Mouse (Mus musculus): Measurements from ENCODE around the gene Haus7. TPM values are rescaled to one million over a fixed set of nuclear protein-coding genes. Genes with fewer than 3 reads are reported as not detected.

Haus7 gene
- 4.3 and 6.6 TPM in 2 replicates for polyA plus RNA-seq (2012)

DNA sequence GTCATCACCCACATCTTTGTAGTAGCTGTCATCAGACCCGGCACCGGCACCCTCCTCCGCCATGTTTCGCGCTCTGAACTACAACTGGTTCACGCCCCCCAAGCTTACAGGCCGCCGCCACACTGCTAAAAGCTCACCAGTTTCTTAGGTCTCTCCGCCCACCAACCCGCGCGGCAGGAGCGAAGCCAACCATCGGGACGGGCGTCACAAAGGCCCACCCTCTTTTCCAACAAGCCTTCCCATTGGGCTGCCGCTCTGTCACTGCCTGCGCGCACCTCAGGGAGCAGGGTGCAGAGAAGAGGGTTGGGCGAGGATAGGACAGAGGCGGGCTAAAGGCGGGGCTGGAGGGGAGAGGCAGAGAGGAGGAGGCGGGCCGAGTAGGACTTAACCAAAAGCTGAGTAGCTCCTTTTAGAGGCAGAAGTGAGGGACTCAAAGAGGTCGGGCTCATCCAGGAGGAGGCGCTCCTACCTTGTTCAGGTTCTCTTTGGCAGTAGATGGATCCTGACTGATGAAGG lies at the start of gene Haus7:
TSS of gene Haus7 (minus strand) at position 168 of the 516 bp plus-strand sequence.

GRCm38 (mm10) chrX:73483484-73483810 lies 24.6 kb upstream of the Haus7 start, which contains the start of gene Bgn:
Gene Bgn, plus strand, starts transcription at chrX:73483602.

DNA sequence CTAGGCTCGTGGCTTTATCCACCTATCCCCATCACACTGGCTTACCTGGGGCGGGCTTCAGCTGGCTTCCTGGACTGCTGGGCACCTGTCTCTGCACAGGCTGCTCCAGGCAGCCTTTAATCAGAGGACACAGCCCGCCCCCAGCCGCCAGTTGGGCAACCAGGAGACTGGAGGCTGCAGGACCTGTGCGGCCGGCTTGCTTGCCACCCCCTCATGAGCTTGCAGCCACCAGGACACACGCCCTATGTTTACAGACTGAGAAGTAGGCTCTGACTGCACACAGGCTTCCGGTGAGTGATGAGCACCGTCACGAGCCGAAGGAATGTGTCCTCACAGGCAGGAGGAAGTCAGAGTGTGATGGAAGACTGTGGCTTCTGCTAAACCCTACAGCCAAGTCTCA lies 23.6 kb downstream of the Haus7 start, which contains the start of gene Trex2:
TSS of gene Trex2 (minus strand) at position 93 of the 400 bp plus-strand sequence.

DNA sequence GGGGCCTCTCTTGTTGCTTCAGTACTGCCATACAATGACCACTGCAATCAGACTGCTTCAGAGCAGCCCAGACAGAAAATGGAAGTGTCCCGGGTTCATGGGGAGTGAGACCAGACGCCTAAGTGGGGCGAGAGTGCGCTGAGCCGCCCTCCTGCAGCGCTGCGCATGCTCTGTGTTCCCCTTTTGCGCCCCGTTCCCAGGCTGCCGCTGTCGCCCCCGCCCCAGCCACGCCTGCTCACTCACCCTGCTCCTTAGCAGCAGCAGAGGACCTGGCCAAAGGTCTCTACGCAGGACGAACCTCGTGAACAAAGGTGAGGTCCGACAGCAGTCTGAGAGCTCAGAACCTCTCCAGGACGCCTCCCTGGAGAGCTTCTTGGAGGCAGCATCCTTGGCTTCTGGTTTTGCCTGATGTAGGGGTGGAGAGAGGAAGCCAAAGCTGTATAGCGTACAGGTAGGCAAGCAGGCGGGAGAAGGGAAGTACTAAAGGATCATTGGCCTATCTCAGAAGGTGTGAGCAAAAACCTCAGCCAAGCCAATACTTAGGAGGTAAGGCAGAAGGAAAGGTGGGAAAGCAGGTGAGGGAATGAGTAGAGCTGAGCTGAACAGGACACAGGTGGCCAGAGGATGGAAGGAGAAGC lies 47.8 kb downstream of the Haus7 start, which contains the start of gene Zfp92:
TSS of gene Zfp92 (plus strand) at position 217 of the 638 bp plus-strand sequence.

GRCm38 (mm10) chrX:73398636-73399035 lies 60.2 kb downstream of the Haus7 start, which contains the start of gene Gm18336:
Gene Gm18336, minus strand, starts transcription at chrX:73398736.

Other genes with a start within 250 kb of the Haus7 start
- 1.2 and 1.3 TPM in 2 replicates for gene Xlr4b, start 244.7 kb downstream of the Haus7 start, polyA plus RNA-seq (2012)
- gene F8a, start 230.8 kb downstream of the Haus7 start, polyA plus RNA-seq (2012): 20.1 and 21.8 TPM in 2 replicates
- gene Xlr4c, start 215.9 kb downstream of the Haus7 start, polyA plus RNA-seq (2012): 0.97 and 1.8 TPM in 2 replicates
- 0.04 TPM in 1 of 2 replicates, not detected in the other for gene Xlr3c, start 193.7 kb downstream of the Haus7 start, polyA plus RNA-seq (2012)
- not detected in 2 replicates for gene Xlr5a, start 166.1 kb downstream of the Haus7 start, polyA plus RNA-seq (2012)
- gene Xlr5c, start 166.1 kb downstream of the Haus7 start, polyA plus RNA-seq (2012): not detected in 2 replicates
- gene Gm45015, start 122.2 kb downstream of the Haus7 start, polyA plus RNA-seq (2012): not detected in 2 replicates
- 2.0 and 3.3 TPM in 2 replicates for gene Zfp275, start 116.4 kb downstream of the Haus7 start, polyA plus RNA-seq (2012)
- 0.06 TPM in 1 of 2 replicates, not detected in the other for gene Gm18336, start 60.3 kb downstream of the Haus7 start, polyA plus RNA-seq (2012)
- gene Zfp92, start 47.9 kb downstream of the Haus7 start, polyA plus RNA-seq (2012): 0.02 TPM in 1 of 2 replicates, not detected in the other
- gene Trex2, start 23.7 kb downstream of the Haus7 start, polyA plus RNA-seq (2012): not detected in 2 replicates
- 0.44 and 0.81 TPM in 2 replicates for gene Bgn, start 24.6 kb upstream of the Haus7 start, polyA plus RNA-seq (2012)
- not detected in 2 replicates for gene Atp2b3, start 44.0 kb upstream of the Haus7 start, polyA plus RNA-seq (2012)
- gene Dusp9, start 180.4 kb upstream of the Haus7 start, polyA plus RNA-seq (2012): 0.94 and 1.2 TPM in 2 replicates
- gene Pnck, start 201.1 kb upstream of the Haus7 start, polyA plus RNA-seq (2012): 1.8 and 2.5 TPM in 2 replicates
- 1.2 and 1.5 TPM in 2 replicates for gene Slc6a8, start 214.1 kb upstream of the Haus7 start, polyA plus RNA-seq (2012)

Data from megakaryocyte-erythroid progenitor cell, adult 5 weeks (primary cell).